In genomic region chr9:64022562-64023366, GRCm38 (mm10) we compare ENCODE assay signal across 7 mouse cellular contexts. TPM values are rescaled to one million over a fixed set of nuclear protein-coding genes. Genes with fewer than 3 reads are reported as not detected.
DNase-seq lines count a peak whose midpoint lies in the region; ATAC-seq and TF ChIP-seq lines count a peak whose summit lies in the region.

No protein-coding gene starts in this region.

- H3K9ac ChIP-seq in intestine, postnatal 0 days (ENCODE audit: low read depth, low read length) = peak overlapping the region; percentile 94
- peak overlapping the region; percentile 65 for H3K9ac ChIP-seq in midbrain, embryonic 11.5 days (ENCODE audit: low read length)

- no peaks in the 10 kb centered on the region for H3K9me3 ChIP-seq in embryonic facial prominence, embryonic 10.5 days
- no peaks in the 10 kb centered on the region for H3K9me3 ChIP-seq in intestine, postnatal 0 days (ENCODE audit: control insufficient read depth)
- no peaks in the 10 kb centered on the region for H3K9me3 ChIP-seq in midbrain, embryonic 11.5 days (ENCODE audit: control insufficient read depth, low read length)

- no peaks in the 10 kb centered on the region for H3K36me3 ChIP-seq in embryonic facial prominence, embryonic 10.5 days (replicated peaks)
- H3K36me3 ChIP-seq in intestine, postnatal 0 days (ENCODE audit: control insufficient read depth, insufficient read depth) = no peaks in the 10 kb centered on the region; the same call in 1 of the 2 replicates
- H3K36me3 ChIP-seq in midbrain, embryonic 11.5 days (ENCODE audit: control insufficient read depth, insufficient read depth, low read length) = no peaks in the 10 kb centered on the region

- H3K27ac ChIP-seq in embryonic facial prominence, embryonic 10.5 days (replicated peaks) = peak overlapping the region; percentile 97
- H3K27ac ChIP-seq in intestine, postnatal 0 days (ENCODE audit: low read depth, low read length) = peak overlapping the region; percentile 96
- H3K27ac ChIP-seq in midbrain, embryonic 11.5 days (ENCODE audit: low read depth, low read length) = peak overlapping the region; percentile 90

- WGBS in embryonic facial prominence, embryonic 10.5 days = under 1% methylated on average over 54 of the region's 54 CpGs
- WGBS in intestine, postnatal 0 days = under 1% methylated on average over 50 of the region's 54 CpGs
- WGBS in midbrain, embryonic 11.5 days = under 1% methylated on average over 53 of the region's 54 CpGs

- H3K4me1 ChIP-seq in embryonic facial prominence, embryonic 10.5 days = peaks cover 77% of the 10 kb centered on the region
- H3K4me1 ChIP-seq in intestine, postnatal 0 days (replicated peaks; ENCODE audit: control insufficient read depth, insufficient read depth, low read length) = 0 out of 2 replicates have a peak, but pooled peaks cover 7% of the 10 kb centered on the region
- H3K4me1 ChIP-seq in midbrain, embryonic 11.5 days (ENCODE audit: control insufficient read depth, insufficient read depth, low read length) = peaks cover 33% of the 10 kb centered on the region

- peak; percentile 66 for ATAC-seq in granulocyte monocyte progenitor cell, adult 5-6 weeks (replicated peaks; ENCODE audit: poor library complexity, severe bottlenecking)
- ATAC-seq in intestine, postnatal 0 days = peak; percentile 78
- peak; percentile 81 for ATAC-seq in midbrain, embryonic 11.5 days (ENCODE audit: low FRiP score)

- peaks cover 29% of the 10 kb centered on the region for H3K27me3 ChIP-seq in embryonic facial prominence, embryonic 10.5 days (replicated peaks; ENCODE audit: low read depth, poor library complexity, severe bottlenecking)
- H3K27me3 ChIP-seq in intestine, postnatal 0 days (replicated peaks; ENCODE audit: control insufficient read depth, insufficient read depth, low read length) = no peaks in the 10 kb centered on the region
- no peaks in the 10 kb centered on the region; the same call in 1 of the 2 replicates for H3K27me3 ChIP-seq in midbrain, embryonic 11.5 days (ENCODE audit: control insufficient read depth, insufficient read depth, low read length)

- peak overlapping the region; percentile 89 for H3K4me2 ChIP-seq in intestine, postnatal 0 days (replicated peaks; ENCODE audit: low read depth)
- peak overlapping the region; percentile 99 for H3K4me2 ChIP-seq in midbrain, embryonic 11.5 days

- peak overlapping the region; percentile 91 for H3K4me3 ChIP-seq in embryonic facial prominence, embryonic 10.5 days
- H3K4me3 ChIP-seq in intestine, postnatal 0 days (ENCODE audit: low read depth, low read length) = peak overlapping the region; percentile 85
- peak overlapping the region; percentile 77 for H3K4me3 ChIP-seq in midbrain, embryonic 11.5 days (ENCODE audit: low read depth, low read length)

- intact Hi-C loops in left cerebral cortex, postnatal 4 days (cut with DNase I) = no loop called here

- DNase-seq in adrenal gland, postnatal 10 days = peak; percentile 99
- peak; percentile 99 for DNase-seq in embryonic facial prominence, embryonic 10.5 days (ENCODE audit: low spot score)
- DNase-seq in left cerebral cortex, postnatal 4 days = peak; percentile 90
- DNase-seq in midbrain, embryonic 11.5 days (ENCODE audit: low spot score, missing footprints) = peak; percentile 99
- peak; percentile 92 for DNase-seq in skeletal muscle tissue, adult 2 months (ENCODE audit: low read depth, low spot score)

- TF ChIP-seq CTCF in intestine, postnatal 0 days (IDR thresholded peaks at IDR 0.05; ENCODE audit: low read depth) = no peak

RNA-seq across cellular contexts. Expression of gene Smad6, which starts 0.9 kb away (rescaled TPM):
- 10 to 100 TPM; 15.0 to 16.9 TPM for total RNA-seq in adrenal gland, postnatal 10 days (2021)
- 7.2 and 7.3 TPM in 2 replicates for polyA plus RNA-seq in embryonic facial prominence, embryonic 10.5 days (2016; fragmentation: Nextera tagmentation; extraction: Ambion mirVana)
- 0.56 and 1.4 TPM in 2 replicates for total RNA-seq in granulocyte monocyte progenitor cell, adult 5-6 weeks (2014; fragmentation: Nextera tagmentation)
- 1.3 and 1.7 TPM in 2 replicates for total RNA-seq in granulocyte monocyte progenitor cell, adult 5-6 weeks (2017)
- polyA plus RNA-seq in intestine, postnatal 0 days (2015; fragmentation: Nextera tagmentation; extraction: Ambion mirVana) = 5.4 and 6.1 TPM in 2 replicates
- 1 to 10 TPM; 2.0 to 2.3 TPM for total RNA-seq in left cerebral cortex, postnatal 4 days (2021)
- polyA plus RNA-seq in midbrain, embryonic 11.5 days (2014; fragmentation: Nextera tagmentation; extraction: Ambion mirVana) = 3.9 and 4.0 TPM in 2 replicates

Comparison
In these comparisons a context has a peak if more than half of its experiments do, and no peak if none do; other contexts are left out.
1. Peak in every context shown above with its lines: DNase-seq, ATAC-seq, H3K4me3 ChIP-seq and H3K27ac ChIP-seq.
2. RNA of gene Smad6, which starts 0.9 kb away (total RNA-seq): 15.0 to 16.9 TPM in adrenal gland, postnatal 10 days; 2.0 to 2.3 TPM in left cerebral cortex, postnatal 4 days and 0.56 to 1.7 TPM in granulocyte monocyte progenitor cell, adult 5-6 weeks; every median in the first group is over 4 times any median in the second.